Mouse (Mus musculus) CH12.LX (cell line): ENCODE results near the gene Nlrc5. TPM values are rescaled to one million over a fixed set of nuclear protein-coding genes. Genes with fewer than 3 reads are reported as not detected.

Experiments used
- DNase-seq: peaks from one replicate; pipeline ENCODE4 v3.0.0-alpha.2; 2013; ENCODE audit errors: extremely low read depth
- H3K27ac ChIP-seq: 2 replicates; pipeline ENCODE4 v1.5.1; 2012; ENCODE audit warnings: low read depth, mild to moderate bottlenecking, control low read depth, moderate library complexity; ENCODE audit not compliant: insufficient read depth
- H3K27me3 ChIP-seq: replicated peaks from 2 replicates; pipeline ENCODE3; 2012; ENCODE audit warnings: inconsistent platforms
- H3K36me3 ChIP-seq, 2 experiments: replicated peaks in 1 of 2; 2 replicates each; pipeline versions ENCODE3 to v1.6.1; 2012; ENCODE audit warnings: inconsistent platforms in 1 of 2, low read length in 1 of 2, mild to moderate bottlenecking in 1 of 2, mixed read lengths in 1 of 2, moderate library complexity in 1 of 2; ENCODE audit not compliant: control insufficient read depth in 1 of 2, insufficient read depth in 1 of 2
- H3K4me1 ChIP-seq, 2 experiments: 2 replicates each; pipeline ENCODE4 v1.6.1; 2012; ENCODE audit warnings: inconsistent platforms in 1 of 2, moderate library complexity in 1 of 2; ENCODE audit not compliant: insufficient read depth in 2 of 2, control insufficient read depth in 1 of 2
- H3K4me2 ChIP-seq: 2 replicates; pipeline ENCODE4 v1.6.1; 2012; ENCODE audit warnings: low read depth, mild to moderate bottlenecking, control low read depth; ENCODE audit not compliant: poor library complexity, insufficient read depth, severe bottlenecking
- H3K4me3 ChIP-seq, 3 experiments: fragments of 150-350 bp in 1 of 3; sonication (generic) in 1 of 3; replicated peaks in 1 of 3; 2 replicates each; pipeline versions ENCODE3 to v1.5.1; 2011 to 2012; ENCODE audit warnings: low read depth in 2 of 3, low read length in 2 of 3, mild to moderate bottlenecking in 2 of 3, moderate library complexity in 2 of 3, control low read depth in 1 of 3, improper control_type of control experiment in 1 of 3, inconsistent platforms in 1 of 3, mixed read lengths in 1 of 3; ENCODE audit not compliant: poor library complexity in 1 of 3
- H3K79me2 ChIP-seq: replicated peaks from 2 replicates; pipeline ENCODE4 v1.6.1; 2012; ENCODE audit warnings: mild to moderate bottlenecking, moderate library complexity; ENCODE audit not compliant: control insufficient read depth, poor library complexity, insufficient read depth, severe bottlenecking; ENCODE audit errors: extremely low read depth
- H3K9ac ChIP-seq: 2 replicates; pipeline ENCODE4 v1.6.1; 2012; ENCODE audit warnings: low read depth, mild to moderate bottlenecking, control low read depth, moderate library complexity; ENCODE audit not compliant: insufficient read depth
- H3K9me3 ChIP-seq: replicated peaks from 2 replicates; pipeline ENCODE3; 2012; ENCODE audit warnings: low read length, inconsistent platforms, mixed read lengths
- CTCF ChIP-seq, 2 experiments: IDR thresholded peaks in 1 of 2; conservative IDR thresholded peaks in 1 of 2; 2 replicates each; pipeline ENCODE4 v1.5.1; 2011 to 2012; ENCODE audit warnings: low read depth in 2 of 2, low read length in 2 of 2, improper control_type of control experiment in 1 of 2, inconsistent platforms in 1 of 2, mild to moderate bottlenecking in 1 of 2, moderate library complexity in 1 of 2
- ELF1 ChIP-seq: IDR thresholded peaks from 2 replicates; pipeline ENCODE4 v1.6.1; 2014; ENCODE audit warnings: low read depth, mild to moderate bottlenecking, inconsistent platforms, low read length, improper control_type of control experiment
- JUN ChIP-seq: IDR thresholded peaks from 2 replicates; pipeline ENCODE4 v1.6.1; 2011; ENCODE audit warnings: low read depth, mild to moderate bottlenecking, low read length, improper control_type of control experiment, moderate library complexity; ENCODE audit not compliant: insufficient read depth
- MAX ChIP-seq: IDR thresholded peaks from 2 replicates; pipeline ENCODE4 v1.6.1; 2011; ENCODE audit warnings: low read length, improper control_type of control experiment
- POLR2AphosphoS2 ChIP-seq: IDR thresholded peaks from 2 replicates; pipeline ENCODE4 v1.6.1; 2011; ENCODE audit warnings: low read depth, low read length, improper control_type of control experiment
- RCOR1 ChIP-seq: conservative IDR thresholded peaks from 2 replicates; pipeline ENCODE4 v1.6.1; 2012; ENCODE audit warnings: low read depth, mild to moderate bottlenecking, inconsistent platforms, low read length, improper control_type of control experiment
- ZC3H11A ChIP-seq: IDR thresholded peaks from 2 replicates; pipeline ENCODE4 v1.6.1; 2012; ENCODE audit warnings: low read depth, mild to moderate bottlenecking, inconsistent platforms, low read length, improper control_type of control experiment
- ZKSCAN1 ChIP-seq: IDR thresholded peaks from 2 replicates; pipeline ENCODE4 v1.6.1; 2012; ENCODE audit warnings: low read depth, inconsistent platforms, low read length, improper control_type of control experiment, borderline replicate concordance
- ZMIZ1 ChIP-seq: IDR thresholded peaks from 2 replicates; pipeline ENCODE4 v1.6.1; 2012; ENCODE audit warnings: low read depth, mild to moderate bottlenecking, inconsistent platforms, low read length, improper control_type of control experiment
- dilution Hi-C: fragments of 300-500 bp; cut with MboI; formaldehyde crosslinking; loops from 2 replicates; pipeline ENCODE4 v1.14.3; 2020; ENCODE audit warnings: low sequenced_read_pairs; ENCODE audit not compliant: extremely low pct_unique_long_range_greater_than_20kb, extremely low pct_ligation_motif_present
- in situ Hi-C: fragments of 300-500 bp; cut with MboI; formaldehyde crosslinking; loops from 3 replicates; pipeline ENCODE4 v1.14.3; 2019; ENCODE audit warnings: low sequenced_read_pairs, low pct_ligation_motif_present, low pct_unique_long_range_greater_than_20kb, mixed read lengths
- polyA plus RNA-seq: library from polyadenylated mRNA; unstranded; fragments of >175 nt; gene quantifications from 2 replicates; pipeline ENCODE4 v1.2.1, GENCODE M21; 2012; ENCODE audit warnings: low read depth; ENCODE audit not compliant: insufficient read length
- total RNA-seq, 2 experiments: library from RNA; depleted of rRNA; stranded (reverse); fragments of 300-350 nt in 1 of 2; fragments of >200 nt in 1 of 2; gene quantifications; 2 replicates each; pipeline ENCODE4 v1.2.3; 2012 to 2014

Nlrc5 gene
- total and polyA plus RNA-seq, 3 experiments: 58.6 to 72.5 (median 60.2) TPM

- no peak overlapping the region for H3K9ac ChIP-seq
- in situ Hi-C loops (no loop called here), dilution Hi-C loops (no loop called here)
- H3K4me2 ChIP-seq: no peak overlapping the region
- no peaks in the 10 kb centered on the region for H3K79me2 ChIP-seq
- H3K4me1 ChIP-seq: no peaks in the 10 kb centered on the region
- H3K36me3 ChIP-seq: peaks cover 68 to 77% of the 10 kb centered on the region in 2 experiments
- no peak overlapping the region for H3K27ac ChIP-seq
- no peaks in the 10 kb centered on the region for H3K27me3 ChIP-seq
- no peak overlapping the region for H3K4me3 ChIP-seq
- TF ChIP-seq CTCF (conservative IDR thresholded peaks at IDR 0.05 in 1 of 2, IDR thresholded peaks at IDR 0.05 in 1 of 2; ENCODE audit: low read depth in 2 of 2, low read length in 2 of 2): peak in 1 of 2 experiments; percentile 19; a peak in 2 of 4 replicates
- no peak for TF ChIP-seq JUN
- no peaks in the 10 kb centered on the region for H3K9me3 ChIP-seq
- no peak for DNase-seq
These were observed 37.1 kb downstream of the Nlrc5 start for GRCm38 (mm10) chr8:94471281-94471680.

GRCm38 (mm10) chr8:94472741-94473140 lies 38.6 kb downstream of the Nlrc5 start:
- H3K4me2 ChIP-seq: no peak overlapping the region
- TF ChIP-seq ZMIZ1: no peak
- TF ChIP-seq POLR2AphosphoS2: 0 out of 2 replicates have a peak, but pooled peaks have one; percentile 6
- dilution Hi-C loops: no loop called here
- no peaks in the 10 kb centered on the region for H3K9me3 ChIP-seq
- H3K9ac ChIP-seq: no peak overlapping the region
- H3K4me1 ChIP-seq: no peaks in the 10 kb centered on the region; a peak in 1 of 4 replicates
- H3K36me3 ChIP-seq: peaks cover 82 to 92% of the 10 kb centered on the region in 2 experiments
- no peak overlapping the region for H3K27ac ChIP-seq
- in situ Hi-C loops: no loop called here
- no peaks in the 10 kb centered on the region for H3K27me3 ChIP-seq
- H3K4me3 ChIP-seq: no peak overlapping the region
- no peaks in the 10 kb centered on the region for H3K79me2 ChIP-seq
- no peak for DNase-seq

- Histone ChIP-seq H3K27ac (no peak overlapping the region), H3K4me2 (no peak overlapping the region), H3K4me1 (no peaks in the 10 kb centered on the region; a peak in 1 of 4 replicates), H3K4me3 (no peak overlapping the region), H3K36me3 (peaks cover 83 to 97% of the 10 kb centered on the region in 2 experiments), H3K27me3 (no peaks in the 10 kb centered on the region), H3K9me3 (no peaks in the 10 kb centered on the region), H3K9ac (no peak overlapping the region), H3K79me2 (no peaks in the 10 kb centered on the region)
- no peak for TF ChIP-seq ZC3H11A
- no peak for TF ChIP-seq ZKSCAN1
- TF ChIP-seq JUN: no peak
- TF ChIP-seq ELF1: no peak
- no peak for TF ChIP-seq POLR2AphosphoS2
- TF ChIP-seq RCOR1: no peak
- TF ChIP-seq MAX: no peak
- in situ Hi-C loops: no loop called here
- dilution Hi-C loops: no loop called here
- DNase-seq: no peak
These were observed 39.3 kb downstream of the Nlrc5 start for GRCm38 (mm10) chr8:94473431-94473830.
